Mouse (Mus musculus) G1E (cell line): ENCODE data around the gene Slc44a3.

Source experiments
- CTCF ChIP-seq: IDR thresholded peaks from 2 replicates; pipeline ENCODE4 v1.5.1; 2012; ENCODE audit warnings: low read depth, low read length, inconsistent platforms, mixed read lengths
- POLR2AphosphoS5 ChIP-seq: IDR thresholded peaks from 2 replicates; pipeline ENCODE4 v1.6.1; 2012; ENCODE audit warnings: low read depth, low read length, inconsistent platforms; ENCODE audit not compliant: insufficient replicate concordance

DNA sequence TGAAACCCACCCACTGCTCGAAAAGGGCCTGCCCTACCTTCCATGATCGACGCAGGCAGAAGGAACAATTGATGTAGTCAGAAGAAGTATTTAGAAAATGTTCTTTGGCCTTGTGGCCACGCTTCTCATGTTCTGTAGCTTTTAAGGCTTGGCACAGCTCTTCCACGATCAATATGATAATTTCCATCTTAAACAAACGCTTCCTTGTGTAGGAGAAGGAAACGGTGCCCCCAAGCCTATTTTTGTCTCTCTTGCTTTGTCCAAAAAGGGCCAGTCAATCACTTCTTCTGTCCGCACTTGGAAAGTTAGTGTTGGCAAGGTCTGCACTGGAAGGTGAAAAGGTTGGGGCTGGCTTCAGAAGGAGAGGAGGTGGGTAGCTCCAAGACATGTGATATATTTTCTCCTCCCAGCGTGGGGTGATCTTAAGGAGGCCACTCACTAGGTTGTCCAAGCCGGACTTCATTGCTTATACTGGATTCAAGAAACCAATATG, 10.5 kb downstream of the Slc44a3 start:
- TF ChIP-seq CTCF = no peak
- TF ChIP-seq POLR2AphosphoS5 = no peak
